Mouse (Mus musculus) megakaryocyte, embryonic 14.5 days (primary cell): ENCODE measurements around the gene Prom1. TPM values are rescaled to one million over a fixed set of nuclear protein-coding genes. Genes with fewer than 3 reads are reported as not detected.

ENCODE experiments used
- H3K27me3 ChIP-seq: replicated peaks from 2 replicates; pipeline ENCODE3; 2012; ENCODE audit warnings: inconsistent platforms
- H3K36me3 ChIP-seq: replicated peaks from 2 replicates; pipeline ENCODE3; 2012; ENCODE audit warnings: low read length, inconsistent platforms, mixed read lengths
- H3K4me1 ChIP-seq: 2 replicates; pipeline ENCODE4 v1.6.1; 2012; ENCODE audit warnings: inconsistent platforms
- H3K4me3 ChIP-seq: replicated peaks from 2 replicates; pipeline ENCODE3; 2012; ENCODE audit warnings: moderate library complexity, mild to moderate bottlenecking, inconsistent platforms
- H3K9me3 ChIP-seq: 2 replicates; pipeline ENCODE4 v1.6.1; 2012; ENCODE audit warnings: inconsistent platforms
- FLI1 ChIP-seq: IDR thresholded peaks from 2 replicates; pipeline ENCODE4 v1.6.1; 2012; ENCODE audit warnings: low read length, inconsistent platforms, mixed read lengths
- GATA1 ChIP-seq: IDR thresholded peaks from 3 replicates; pipeline ENCODE4 v1.6.1; 2012; ENCODE audit warnings: mixed read lengths, low read length, inconsistent platforms, borderline replicate concordance
- polyA plus RNA-seq: library from polyadenylated mRNA; stranded (reverse); fragments of >175 nt; gene quantifications from 2 replicates; pipeline ENCODE4 v1.2.3, GENCODE M21; 2012; ENCODE audit warnings: low replicate concordance; ENCODE audit not compliant: insufficient read depth

Gene Prom1
- polyA plus RNA-seq, 1 experiment, result 0.17 TPM

- Histone ChIP-seq H3K4me3 (peak overlapping the region; percentile 92), H3K4me1 (peaks cover 28% of the 10 kb centered on the region), H3K9me3 (no peaks in the 10 kb centered on the region), H3K27me3 (peaks cover 7% of the 10 kb centered on the region), H3K36me3 (no peaks in the 10 kb centered on the region)
- no peak for TF ChIP-seq FLI1
- no peak for TF ChIP-seq GATA1
These were observed 153.0 kb downstream of the Prom1 start for GRCm38 (mm10) chr5:43948748-43949275.

DNA sequence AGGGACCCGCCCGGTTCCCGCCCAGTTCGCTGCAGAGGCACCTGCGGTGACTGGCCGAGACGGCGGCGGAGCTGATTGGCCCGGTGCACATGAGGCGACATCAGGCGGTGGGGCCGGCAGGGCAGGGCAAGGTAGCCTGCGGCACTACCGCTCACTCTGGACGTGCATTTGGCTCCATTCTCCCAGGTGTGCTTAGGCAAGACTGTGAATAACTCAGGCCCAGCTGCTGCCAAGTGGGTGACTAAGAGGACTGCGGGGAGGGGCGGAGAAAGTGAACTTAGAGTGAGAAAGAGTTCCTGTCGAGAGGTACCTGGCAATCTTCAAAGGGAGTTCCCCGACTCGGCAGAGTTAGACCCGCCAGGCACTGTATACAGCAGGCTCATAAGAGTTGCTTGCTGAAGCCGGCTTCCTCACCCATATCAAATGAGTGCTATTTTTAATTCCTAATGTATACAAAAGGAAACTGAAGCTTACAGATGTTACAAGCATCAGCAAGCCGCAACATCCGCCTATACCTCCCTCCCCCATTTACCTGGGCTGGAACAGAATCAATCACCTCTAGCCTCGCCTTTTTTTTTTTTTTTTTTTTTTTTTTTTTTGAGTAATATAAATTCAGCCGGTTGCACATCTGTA lies 153.6 kb downstream of the Prom1 start:
- H3K9me3 ChIP-seq, result no peaks in the 10 kb centered on the region
- H3K36me3 ChIP-seq, result no peaks in the 10 kb centered on the region
- peaks cover 3% of the 10 kb centered on the region for H3K27me3 ChIP-seq
- H3K4me1 ChIP-seq, result peaks cover 28% of the 10 kb centered on the region
- TF ChIP-seq FLI1, result no peak
- TF ChIP-seq GATA1, result no peak
- H3K4me3 ChIP-seq, result peak overlapping the region; percentile 92

- no peaks in the 10 kb centered on the region for H3K9me3 ChIP-seq
- peaks cover 28% of the 10 kb centered on the region for H3K4me1 ChIP-seq
- peak overlapping the region; percentile 92 for H3K4me3 ChIP-seq
- H3K36me3 ChIP-seq, result no peaks in the 10 kb centered on the region
- no peak for TF ChIP-seq FLI1
- TF ChIP-seq GATA1, result no peak
- peaks cover 2% of the 10 kb centered on the region for H3K27me3 ChIP-seq
These were observed 154.4 kb downstream of the Prom1 start for GRCm38 (mm10) chr5:43947330-43947977.

Other genes starting within 250 kb of the Prom1 start
- 1.3 TPM in 1 of 2 replicates, not detected in the other for gene Cd38, start 233.5 kb downstream of the Prom1 start, polyA plus RNA-seq
- 0.30 TPM in 1 of 2 replicates, not detected in the other for gene Gm7879, start 188.9 kb downstream of the Prom1 start, polyA plus RNA-seq
- gene Fgfbp1, start 120.3 kb downstream of the Prom1 start, polyA plus RNA-seq, result not detected in 2 replicates
- 4.2 TPM in 1 of 2 replicates, not detected in the other for gene Tapt1, start 124.6 kb upstream of the Prom1 start, polyA plus RNA-seq